Mouse (Mus musculus): Measurements from ENCODE around the gene Zfp184.
"Not testable (repeated sequence)": the region's sequence is repeated elsewhere in the genome, so short reads cannot be mapped to it uniquely, and the experiment has no call there.

The Zfp184 gene

DNA sequence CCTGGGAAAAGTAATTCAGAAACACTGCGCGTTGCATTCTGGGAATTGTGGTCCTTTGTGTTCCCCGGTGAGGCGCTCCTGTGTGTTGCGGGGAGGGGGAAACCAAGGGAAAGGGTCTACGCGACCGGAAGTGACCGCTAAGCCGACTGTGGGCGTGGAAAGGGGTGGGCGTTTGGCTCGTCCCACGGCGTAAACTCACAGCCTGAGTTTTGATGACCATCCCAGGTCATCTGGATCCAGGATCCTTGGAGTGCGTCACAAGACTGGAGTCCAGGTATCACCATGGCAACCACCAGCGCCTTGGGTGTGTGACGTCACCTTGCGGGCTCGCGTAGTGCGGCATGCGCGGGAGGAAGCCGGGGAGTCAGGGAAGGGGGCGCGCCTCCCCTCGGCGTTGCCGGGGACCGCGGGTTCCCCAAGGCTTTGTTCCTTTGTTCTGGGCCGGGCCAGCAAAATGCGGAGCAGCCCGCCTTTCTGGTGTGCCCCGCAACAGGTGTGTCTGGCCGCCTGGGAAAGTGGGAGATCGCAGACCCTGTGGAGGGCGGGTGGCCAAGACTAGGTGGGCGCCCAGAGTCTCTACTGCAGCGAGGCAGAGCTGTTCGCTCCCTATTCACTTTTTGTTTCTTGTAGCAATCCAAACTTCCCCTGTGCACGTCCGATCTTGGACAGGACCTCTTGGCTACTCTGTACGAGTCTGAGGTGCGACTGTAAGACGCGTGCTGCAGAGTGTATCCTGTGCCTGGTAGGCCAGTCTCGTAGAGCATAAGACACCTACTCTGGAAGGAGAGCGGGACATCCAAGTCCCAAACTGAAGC, at the start of gene Zfp184:
TSS of gene Zfp184 (plus strand) at position 169 of the 815 bp plus-strand sequence.
- peak; percentile 80 for DNase-seq

DNA sequence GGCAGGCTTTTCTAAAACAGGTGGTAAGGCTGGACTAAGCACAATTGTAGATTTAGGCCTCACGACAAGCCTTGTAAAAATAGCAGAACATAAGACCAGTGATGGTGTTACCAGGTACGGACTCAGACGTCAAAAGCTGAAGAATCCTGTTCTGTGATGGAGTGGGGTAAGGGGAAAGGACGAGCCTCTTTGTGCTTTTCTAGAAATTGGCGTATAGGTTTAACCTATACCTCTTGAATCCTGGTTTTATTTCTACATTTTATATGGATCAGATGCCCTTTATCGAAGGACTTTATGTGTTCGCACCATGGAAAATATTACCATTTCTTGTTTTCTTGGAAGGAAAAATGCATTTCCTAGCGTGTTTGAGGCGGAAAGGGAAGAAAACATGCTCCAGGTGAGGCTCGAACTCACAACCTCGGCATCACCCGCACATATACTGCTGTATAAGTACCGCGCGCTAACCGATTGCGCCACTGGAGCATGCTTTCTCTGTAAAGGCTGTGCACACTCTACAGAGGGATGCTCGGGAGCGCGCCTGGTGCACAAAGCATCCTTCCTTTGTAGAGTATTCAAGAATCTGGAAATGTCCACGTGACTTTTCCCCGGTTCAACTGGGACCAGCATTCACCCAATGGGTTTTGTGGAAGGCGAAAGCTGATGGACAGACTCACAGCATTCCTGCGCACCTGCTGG, 48.2 kb upstream of the Zfp184 start:
- peak; percentile 78 for DNase-seq

DNA sequence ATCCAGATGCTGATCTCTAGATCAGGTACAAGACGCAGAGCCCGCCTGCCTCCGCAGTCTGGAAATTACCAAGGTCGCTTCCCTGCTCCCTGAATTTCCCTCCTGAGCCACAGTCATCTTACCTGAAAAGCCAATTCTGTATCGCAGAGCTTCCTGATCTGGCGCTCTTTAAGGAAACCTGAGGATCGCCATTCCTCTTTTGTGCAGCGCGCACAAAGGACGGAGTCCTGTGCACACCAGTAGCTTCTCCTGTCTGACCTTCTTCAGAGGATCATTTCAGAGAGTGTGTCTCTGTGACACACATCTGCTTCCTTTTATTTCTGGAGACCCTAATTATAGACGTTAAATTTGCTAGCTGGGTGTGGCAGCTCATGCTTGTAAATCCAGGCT, 47.7 kb upstream of the Zfp184 start:
- DNase-seq, result no peak

GRCm38 (mm10) chr13:21900870-21901565, 43.9 kb upstream of the Zfp184 start:
- DNase-seq, result not testable (repeated sequence)

DNA sequence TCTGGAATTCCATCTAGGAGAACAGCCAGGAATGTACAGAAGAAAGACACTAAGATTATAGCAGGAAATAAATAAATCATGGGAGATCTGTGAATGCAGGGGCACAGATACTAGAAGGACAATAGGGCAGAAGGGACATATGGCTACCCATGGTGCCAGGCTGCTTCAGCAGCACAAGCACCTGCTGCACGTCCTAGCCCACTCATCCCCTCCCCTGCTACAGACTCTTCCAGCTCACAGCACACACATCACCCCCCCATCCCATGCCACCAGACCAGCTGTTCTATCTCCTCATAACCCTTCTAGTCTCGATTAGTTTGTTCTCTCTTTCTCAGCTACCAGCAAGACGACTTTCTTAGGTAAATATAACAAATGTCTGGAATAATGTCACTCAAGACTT, 41.4 kb upstream of the Zfp184 start:
- no peak for DNase-seq

DNA sequence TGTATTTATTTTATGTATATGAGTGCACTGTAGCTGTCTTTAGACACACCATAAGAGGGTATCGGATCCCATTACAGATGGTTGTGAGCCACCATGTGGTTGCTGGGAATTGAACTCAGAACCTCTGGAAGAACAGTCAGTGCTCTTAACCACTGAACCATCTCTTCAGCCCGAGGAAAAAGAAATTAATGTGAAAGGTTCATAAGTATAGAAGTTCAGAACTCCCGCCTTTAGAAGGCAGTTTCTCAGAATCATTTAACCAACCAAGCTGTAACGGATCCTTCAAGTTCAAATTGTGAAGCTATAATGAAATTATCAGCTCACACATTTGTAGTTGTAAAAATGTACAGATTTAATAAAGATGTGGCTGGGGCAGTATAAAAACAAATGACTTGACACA, 40.8 kb upstream of the Zfp184 start:
- not testable (repeated sequence) for DNase-seq

DNA sequence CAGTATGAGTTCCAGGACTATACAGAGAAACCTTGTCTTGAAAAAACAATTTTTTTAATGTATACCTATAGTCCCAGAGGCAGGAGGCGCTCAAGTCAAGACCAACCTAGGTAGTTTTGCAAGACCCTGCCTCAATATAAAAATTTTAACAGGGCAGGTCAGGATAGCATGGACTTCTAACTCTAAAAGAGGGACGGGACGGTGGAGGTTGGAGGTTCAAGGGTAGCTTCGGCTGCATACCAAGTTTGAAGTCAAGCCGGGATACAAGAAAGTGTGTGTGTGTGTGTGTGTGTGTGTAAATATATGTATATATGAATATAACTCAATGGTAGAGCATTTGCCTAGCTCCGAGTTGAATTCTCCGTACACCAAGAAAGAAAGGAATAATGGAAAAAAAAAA, 38.6 kb upstream of the Zfp184 start:
- DNase-seq, result no peak

- peak; percentile 58 for DNase-seq
Measured at GRCm38 (mm10) chr13:21906946-21907806, 37.7 kb upstream of the Zfp184 start.

DNA sequence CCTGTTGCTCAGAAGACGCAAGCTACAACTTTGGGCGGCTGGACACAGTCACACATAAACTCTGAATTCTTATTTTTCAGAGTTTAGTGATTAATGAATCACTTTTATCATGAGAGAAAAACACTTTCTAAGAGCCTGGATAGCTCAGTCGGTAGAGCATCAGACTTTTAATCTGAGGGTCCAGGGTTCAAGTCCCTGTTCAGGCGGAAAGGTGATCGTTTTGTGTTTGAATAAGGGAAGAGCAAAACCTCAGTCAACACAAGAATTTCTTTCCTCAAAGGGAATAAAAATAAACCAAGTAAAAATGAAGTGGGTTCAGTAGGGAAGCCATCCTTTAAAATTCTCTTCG, 37.1 kb upstream of the Zfp184 start:
- DNase-seq, result peak; percentile 64

GRCm38 (mm10) chr13:21910735-21911134, 34.2 kb upstream of the Zfp184 start:
- DNase-seq, result no peak

DNA sequence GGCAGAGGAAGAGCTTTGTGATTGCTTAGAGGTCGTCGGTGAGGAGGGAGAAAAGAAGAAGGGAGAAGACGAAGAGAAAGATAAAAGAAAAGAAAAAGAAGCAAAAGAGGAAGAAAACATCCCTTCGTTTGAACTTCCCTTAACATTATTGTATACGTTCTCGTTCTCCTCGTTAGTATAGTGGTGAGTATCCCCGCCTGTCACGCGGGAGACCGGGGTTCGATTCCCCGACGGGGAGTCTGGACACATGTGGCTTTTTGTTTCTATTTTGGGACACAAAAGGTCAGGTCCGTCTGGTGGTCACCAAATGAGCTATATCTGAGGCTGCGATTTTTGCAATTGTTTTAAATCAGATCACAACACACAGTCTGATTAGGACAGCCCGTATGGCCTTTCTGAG, 33.7 kb upstream of the Zfp184 start:
- peak; percentile 83 for DNase-seq

GRCm38 (mm10) chr13:21913854-21914253, 31.0 kb upstream of the Zfp184 start:
- no peak for DNase-seq

DNA sequence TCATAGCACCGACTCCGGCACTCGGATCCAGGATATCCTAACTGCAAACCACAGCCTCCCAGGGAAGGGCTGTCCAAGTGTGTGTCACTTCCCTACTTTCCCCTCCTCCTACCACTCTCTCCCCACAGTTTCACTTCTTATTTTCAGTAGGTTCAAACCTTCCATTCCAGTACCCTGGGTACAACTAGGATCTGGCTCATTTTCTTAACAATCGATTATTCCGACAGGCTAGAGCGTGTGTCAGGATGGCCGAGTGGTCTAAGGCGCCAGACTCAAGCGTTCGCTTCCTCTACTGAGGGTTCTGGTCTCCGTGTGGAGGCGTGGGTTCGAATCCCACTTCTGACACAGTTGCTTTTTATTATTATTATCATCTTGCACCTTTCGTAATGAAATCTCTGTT, 30.3 kb upstream of the Zfp184 start:
- DNase-seq, result peak; percentile 82

GRCm38 (mm10) chr13:21915487-21915886, 29.4 kb upstream of the Zfp184 start:
- DNase-seq, result no peak

DNA sequence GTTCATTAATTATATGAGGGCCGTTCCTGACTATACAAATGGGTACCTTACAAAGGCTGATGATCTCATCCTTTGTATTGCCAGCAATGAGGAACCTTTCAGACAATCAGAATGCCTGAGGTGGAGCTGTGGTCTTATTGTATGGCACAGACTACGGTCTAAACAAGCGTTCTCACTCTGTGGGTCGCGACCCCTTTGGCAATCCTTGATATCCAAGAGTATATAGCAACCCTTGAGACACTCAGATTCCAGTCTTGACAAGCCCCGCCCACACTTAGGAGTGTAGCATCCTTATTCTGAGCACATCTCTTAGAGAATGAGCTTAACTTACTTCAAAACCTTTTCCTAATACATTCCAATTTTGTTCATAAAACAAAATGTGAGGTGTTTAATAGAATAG, 28.8 kb upstream of the Zfp184 start:
- DNase-seq, result no peak

GRCm38 (mm10) chr13:21917040-21917439, 27.9 kb upstream of the Zfp184 start:
- peak; percentile 89 for DNase-seq

- DNase-seq, result no peak
Measured at GRCm38 (mm10) chr13:21917480-21917879, 27.4 kb upstream of the Zfp184 start.

DNA sequence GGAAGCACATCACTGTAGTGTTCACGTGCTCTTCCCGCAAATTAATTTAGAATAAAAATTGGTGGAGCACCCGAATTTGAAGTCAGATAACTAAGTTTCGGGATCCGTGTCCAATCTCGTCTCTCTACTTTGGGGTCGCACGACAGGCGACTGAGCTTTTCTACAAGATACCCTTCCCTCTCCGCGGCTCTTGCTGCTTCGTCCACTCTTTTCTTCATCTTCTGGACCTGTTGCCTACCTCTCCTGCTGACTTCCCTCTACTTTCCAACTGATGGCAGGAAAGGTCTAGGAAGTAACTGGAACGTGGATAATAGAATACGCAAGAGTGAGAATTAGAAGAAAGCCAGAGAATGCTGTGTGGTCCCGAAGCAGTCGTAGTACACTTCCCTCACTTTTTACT, 26.9 kb upstream of the Zfp184 start:
- no peak for DNase-seq

DNA sequence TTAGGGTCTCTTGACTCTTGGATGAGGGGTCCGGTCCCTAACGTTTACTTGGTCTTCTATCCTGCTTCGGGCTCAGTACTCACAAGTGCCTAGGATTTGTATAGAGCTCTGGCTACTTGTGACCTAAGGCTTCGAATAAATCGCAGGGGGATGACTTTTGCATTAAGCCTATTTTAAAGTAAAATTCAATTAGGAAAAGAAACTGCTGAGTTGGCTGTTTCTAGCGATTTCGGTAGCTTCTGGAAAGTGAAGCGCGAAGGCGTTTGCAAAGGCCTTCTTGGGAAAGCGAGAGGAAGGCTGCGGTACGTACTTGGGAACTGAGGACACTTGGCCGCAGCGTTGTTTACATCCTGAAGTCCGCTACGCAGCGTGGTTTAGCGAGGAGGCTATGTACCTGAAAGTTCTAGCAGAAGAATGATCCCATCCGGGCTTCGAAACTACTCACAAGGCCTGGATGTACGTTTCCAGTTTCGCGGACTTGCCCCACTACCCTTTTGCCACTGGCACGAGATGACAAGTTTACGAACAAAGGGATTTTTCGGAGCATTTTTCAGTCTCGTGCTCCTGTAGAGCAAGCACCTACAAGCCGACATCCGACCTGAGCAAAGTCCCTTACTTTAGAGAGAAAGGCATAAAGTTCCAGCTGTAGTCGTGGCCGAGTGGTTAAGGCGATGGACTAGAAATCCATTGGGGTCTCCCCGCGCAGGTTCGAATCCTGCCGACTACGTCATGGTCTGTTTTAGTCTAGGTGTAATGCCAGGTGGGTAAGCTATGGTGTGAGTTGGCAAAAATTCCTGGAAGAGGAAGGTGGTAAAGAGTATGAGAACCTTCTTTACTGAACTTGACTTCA, 26.1 kb upstream of the Zfp184 start:
- peak; percentile 91 for DNase-seq

DNA sequence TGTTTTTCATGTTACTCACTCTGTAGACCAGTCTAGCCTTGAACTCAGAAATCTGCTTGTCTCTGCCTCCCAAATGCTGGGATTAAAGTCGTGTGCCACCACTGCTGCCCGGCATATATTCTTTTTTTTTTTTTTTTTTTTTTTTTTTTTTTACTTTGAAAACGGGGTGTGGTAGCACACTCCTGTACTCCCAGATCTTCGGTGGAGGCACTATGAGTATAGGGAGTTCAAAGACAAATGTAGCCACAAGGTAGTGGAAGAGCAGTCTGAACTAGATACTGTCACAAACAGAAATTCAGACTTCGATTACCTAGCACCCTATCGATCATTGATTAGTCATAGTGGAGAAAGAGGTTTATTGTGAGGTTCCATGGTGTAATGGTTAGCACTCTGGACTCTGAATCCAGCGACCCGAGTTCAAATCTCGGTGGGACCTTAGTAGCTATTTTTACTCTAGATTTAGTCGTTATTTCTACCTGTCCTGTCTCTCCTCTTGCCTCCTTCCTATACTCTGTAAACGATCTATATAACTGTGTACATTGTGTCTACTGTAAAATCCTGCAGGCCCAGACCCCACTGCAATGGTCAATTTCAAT, 25.0 kb upstream of the Zfp184 start:
- peak; percentile 76 for DNase-seq

DNA sequence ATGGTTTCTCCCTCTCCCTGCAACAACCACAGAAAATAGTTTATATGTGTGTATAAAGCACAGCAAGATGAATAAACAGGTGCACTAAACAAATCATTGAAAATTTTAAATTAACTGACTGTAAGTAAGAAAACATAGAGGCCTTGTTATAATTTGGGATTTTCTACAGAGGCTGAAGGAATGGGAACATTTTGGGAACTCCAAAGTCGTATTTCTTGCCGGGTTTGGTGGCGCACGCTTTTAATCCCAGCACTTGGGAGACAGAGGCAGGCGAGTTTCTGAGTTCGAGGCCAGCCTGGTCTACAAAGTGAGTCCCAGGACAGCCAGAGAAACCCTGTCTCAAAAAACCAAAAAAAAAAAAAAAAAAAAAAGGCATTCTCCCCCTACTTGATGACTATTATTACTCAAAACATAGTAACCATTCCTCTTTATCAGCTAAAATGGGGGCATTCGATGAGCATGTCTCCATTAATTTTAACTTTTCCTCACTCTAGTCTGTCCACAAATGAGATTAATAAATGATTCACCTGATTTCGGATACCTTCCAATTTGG, 24.1 kb upstream of the Zfp184 start:
- DNase-seq, result no peak

Data from liver (tissue).